Mouse (Mus musculus) lung, postnatal 0 days (tissue): Measurements from ENCODE around the gene Ggact.

ENCODE experiments used
- CTCF ChIP-seq: IDR thresholded peaks from 2 replicates; pipeline ENCODE4 v1.5.1; 2016; ENCODE audit warnings: antibody characterized with exemption, mild to moderate bottlenecking
- EP300 ChIP-seq: IDR thresholded peaks from 2 replicates; pipeline ENCODE4 v1.6.1; 2016; ENCODE audit warnings: antibody characterized with exemption, mild to moderate bottlenecking, control low read depth

- TF ChIP-seq CTCF (no peak), EP300 (no peak)
Measured at GRCm38 (mm10) chr14:122903923-122904351, 9.6 kb downstream of the Ggact start.
